Mouse (Mus musculus): ENCODE results near the gene Trpv2.

Gene Trpv2

DNA sequence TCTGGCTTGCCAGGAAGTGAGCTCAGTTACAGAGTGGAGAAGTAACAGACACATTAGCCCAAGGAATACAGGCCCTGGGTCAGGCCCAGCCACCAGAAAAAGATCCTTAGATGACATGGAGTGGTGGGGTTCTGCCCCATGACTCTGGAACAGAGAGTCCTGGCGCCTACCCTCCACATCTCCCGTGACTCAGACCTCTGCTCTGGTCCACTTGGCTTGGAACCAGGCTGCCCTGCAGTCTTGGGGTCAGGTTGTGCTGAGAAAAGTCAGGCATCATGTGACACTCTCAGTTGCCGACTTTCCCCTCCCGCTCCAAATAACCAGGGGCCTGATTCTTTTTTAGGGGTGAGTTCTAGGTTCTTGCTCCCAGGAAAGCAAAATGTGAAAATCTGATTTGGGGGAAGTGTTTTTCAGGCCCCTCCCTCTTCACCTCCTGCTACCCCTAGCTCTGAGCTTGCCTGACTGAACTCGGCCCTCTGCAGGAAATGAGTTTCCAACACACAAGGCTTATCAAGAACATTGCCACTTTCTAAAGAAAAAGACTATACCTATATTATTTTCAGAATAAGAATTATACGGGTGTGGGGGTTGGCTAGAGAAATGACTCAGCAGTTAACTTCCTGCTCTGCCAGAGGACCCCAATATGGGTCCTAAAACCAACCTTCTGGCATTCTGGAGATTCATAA, 15.2 kb upstream of the Trpv2 start:
- DNase-seq: peak; percentile 52 to 70

GRCm38 (mm10) chr11:62560463-62561016, 13.7 kb upstream of the Trpv2 start:
- DNase-seq: peak; percentile 26 to 48

GRCm38 (mm10) chr11:62563590-62563989, 10.7 kb upstream of the Trpv2 start:
- no peak for DNase-seq

GRCm38 (mm10) chr11:62565747-62566146, 8.5 kb upstream of the Trpv2 start:
- no peak for DNase-seq

- no peak for DNase-seq
These were observed 8.1 kb upstream of the Trpv2 start for GRCm38 (mm10) chr11:62566211-62566610.

DNA sequence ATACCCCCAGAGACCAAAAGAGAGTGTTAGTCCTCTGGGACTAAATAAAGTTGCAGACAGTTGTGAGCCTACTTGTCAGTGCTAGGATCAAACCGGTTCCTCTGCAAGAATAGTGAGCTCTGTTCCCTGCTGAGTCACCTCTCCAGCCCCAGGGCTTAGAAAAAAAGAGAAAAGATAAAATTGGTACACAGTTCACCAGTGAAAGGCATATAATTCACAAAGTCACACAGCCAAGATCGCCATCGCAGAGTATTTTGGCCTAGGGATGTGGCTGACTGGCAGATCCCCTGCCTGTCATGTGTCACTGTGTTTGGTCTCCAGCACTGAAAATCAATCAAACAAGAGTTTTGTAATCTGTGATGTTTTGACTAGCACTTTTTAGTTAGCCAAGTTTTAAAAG, 6.0 kb upstream of the Trpv2 start:
- no peak for DNase-seq

- DNase-seq: no peak
These were observed 408 bp downstream of the Trpv2 start for GRCm38 (mm10) chr11:62574703-62575085.

GRCm38 (mm10) chr11:62575297-62575658, 992 bp downstream of the Trpv2 start:
- DNase-seq: peak; percentile 92

GRCm38 (mm10) chr11:62575659-62576438, 1.6 kb downstream of the Trpv2 start:
- DNase-seq: peak; percentile 41 to 54

GRCm38 (mm10) chr11:62576530-62577152, 2.4 kb downstream of the Trpv2 start:
- no peak for DNase-seq

DNA sequence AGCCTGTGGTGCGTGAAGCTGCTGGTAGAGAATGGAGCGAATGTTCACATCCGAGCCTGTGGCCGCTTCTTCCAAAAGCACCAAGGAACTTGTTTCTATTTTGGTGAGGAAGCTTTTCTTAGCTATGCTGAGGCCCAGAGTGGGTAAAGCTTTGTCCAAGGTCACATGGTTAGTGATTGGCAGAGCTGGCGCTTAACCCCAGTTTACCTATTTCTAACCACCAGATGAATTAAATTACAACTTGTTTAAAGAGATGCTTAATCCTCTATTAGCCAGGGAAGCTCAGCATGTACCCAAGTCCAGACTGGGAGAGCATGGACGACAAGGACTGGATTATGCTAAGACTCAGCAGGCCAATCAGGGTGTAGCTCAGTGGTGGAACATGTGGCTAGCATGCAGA, 8.7 kb downstream of the Trpv2 start:
- no peak for DNase-seq

DNA sequence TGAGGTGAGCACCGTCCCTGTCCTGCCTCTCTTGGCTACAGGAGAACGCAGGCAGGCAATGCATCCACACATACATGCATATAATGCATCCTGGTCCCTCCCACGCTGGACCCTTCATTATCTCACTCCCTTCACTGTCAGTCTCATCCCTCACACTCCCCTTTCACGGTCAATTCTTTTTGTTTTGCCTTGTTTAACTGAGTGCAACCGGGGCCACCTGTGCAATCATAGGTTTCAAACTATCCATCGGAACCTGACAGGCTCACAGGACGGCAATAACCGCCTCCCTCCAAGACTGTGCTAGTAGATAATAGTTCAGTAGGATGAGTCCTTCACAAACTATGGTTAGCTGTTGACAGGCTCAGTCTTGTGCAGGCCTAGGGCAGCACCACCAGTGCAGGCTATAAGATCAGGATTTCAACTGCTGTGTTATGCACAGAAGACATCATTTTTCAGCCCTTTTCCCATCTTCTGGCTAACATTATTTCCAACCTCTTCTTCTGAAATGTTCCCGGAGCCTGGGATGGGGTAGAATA, 10.5 kb downstream of the Trpv2 start:
- DNase-seq: no peak

DNA sequence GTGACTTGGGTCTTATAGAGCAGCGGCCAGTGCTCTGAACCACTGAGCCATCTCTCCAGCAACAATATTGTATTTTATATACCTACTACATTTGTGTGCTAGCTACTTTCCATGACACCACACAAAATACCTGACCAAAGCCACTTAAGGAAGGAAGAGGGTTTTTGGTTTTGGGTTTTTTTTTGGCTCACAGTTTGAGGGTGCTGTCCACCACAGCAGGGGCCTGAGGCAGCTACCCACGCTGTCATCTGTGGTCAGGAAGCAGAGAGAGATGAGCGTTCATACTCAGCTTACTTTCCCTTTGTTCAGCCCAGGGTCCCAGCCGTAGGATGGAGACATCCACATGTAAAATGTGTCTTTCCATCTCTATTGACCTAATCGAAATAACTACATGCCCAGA, 12.7 kb downstream of the Trpv2 start:
- DNase-seq: no peak

DNA sequence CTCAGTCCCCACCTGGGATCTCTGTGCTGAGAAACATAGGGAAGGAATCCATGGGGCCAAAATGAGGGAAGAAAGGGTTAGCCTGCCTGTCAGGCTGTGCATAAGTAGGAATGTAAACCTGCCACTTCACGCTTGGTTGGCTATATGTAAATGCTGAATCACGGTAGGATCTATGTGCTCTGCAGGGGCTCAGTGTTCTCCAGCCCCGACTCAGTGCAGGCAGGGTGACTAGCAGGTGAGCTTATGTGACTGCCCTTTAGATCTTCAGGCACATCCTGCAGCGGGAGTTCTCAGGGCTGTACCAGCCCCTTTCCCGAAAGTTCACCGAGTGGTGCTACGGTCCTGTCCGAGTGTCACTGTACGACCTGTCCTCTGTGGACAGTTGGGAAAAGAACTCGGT, 15.1 kb downstream of the Trpv2 start:
- DNase-seq: no peak

DNA sequence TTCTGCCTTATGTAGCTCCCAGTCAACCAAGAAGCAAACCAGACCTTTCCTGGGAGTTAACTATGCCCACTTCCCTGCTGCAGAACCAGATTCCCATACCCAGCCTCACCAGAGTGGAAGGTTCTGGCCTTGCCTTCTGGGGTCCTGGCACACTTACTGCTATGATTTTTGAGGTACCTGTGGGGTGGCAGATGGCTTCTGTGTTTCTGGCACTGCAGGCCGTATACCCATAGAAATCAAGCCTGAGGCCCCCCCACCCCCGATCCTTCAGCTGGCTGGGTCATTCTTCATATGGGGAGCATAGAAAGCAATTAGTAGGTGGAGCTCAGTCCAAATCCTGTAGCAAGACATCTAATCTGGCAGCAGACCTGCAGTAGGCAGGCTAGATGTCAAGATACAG, 16.7 kb downstream of the Trpv2 start:
- DNase-seq: no peak

GRCm38 (mm10) chr11:62591904-62592575, 17.8 kb downstream of the Trpv2 start:
- DNase-seq: no peak

- DNase-seq: no peak
These were observed 24.3 kb downstream of the Trpv2 start for GRCm38 (mm10) chr11:62598571-62598970.

GRCm38 (mm10) chr11:62601732-62602618, 27.7 kb downstream of the Trpv2 start:
- no peak for DNase-seq

GRCm38 (mm10) chr11:62602619-62603311, 28.5 kb downstream of the Trpv2 start:
- peak; percentile 95 to 98 for DNase-seq

- peak in 1 of 2 experiments; percentile 48 for DNase-seq
These were observed 29.2 kb downstream of the Trpv2 start for GRCm38 (mm10) chr11:62603312-62604056.

Measured in kidney, postnatal 4 days (tissue).